Mouse (Mus musculus): Measurements from ENCODE around the gene B3galt1.

Gene B3galt1

DNA sequence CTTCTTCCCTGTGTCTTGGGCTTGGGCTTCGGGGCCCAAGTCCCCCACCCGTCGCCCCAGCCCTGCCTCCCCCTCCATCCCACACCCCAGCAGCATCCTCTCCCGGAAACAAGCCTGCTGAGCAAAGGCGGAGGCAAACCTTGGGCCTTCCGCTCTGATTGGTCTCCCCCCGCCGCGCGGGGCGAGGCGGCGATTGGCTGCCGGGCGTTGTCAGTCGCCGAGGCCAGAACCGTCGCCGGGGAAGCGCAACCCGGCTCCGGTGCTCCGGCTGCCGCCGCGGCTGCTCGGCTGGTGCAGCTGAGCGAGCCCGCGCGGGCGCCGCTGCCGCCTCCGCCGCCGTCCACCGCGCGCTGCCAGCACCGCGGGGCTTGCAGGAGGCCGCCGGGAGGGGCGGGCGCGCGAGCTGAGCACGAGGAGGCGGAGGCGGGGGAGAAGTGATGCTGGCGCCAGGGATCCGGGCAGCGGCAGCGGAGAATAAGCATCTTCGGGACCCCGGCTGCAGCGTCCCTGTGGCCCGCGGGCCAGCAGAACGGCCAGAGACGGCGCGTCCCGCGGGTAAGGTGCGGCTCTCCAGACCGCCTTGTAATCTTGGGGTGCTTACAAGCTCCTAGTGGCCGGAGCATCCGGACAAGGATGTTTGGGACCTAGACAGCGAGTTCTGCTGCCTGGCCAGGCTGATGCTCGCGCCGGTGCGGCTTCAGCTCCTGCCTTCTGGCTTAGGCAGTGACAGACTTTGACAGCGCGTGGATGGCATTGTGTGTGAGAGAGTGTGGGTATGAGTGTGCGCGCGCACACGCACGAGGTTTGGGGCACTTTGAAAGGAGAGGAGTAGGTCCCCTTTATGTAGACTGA lies at the start of gene B3galt1:
Gene B3galt1, plus strand, starts transcription at position 392 of the 852 bp plus-strand sequence.
- DNase-seq (ENCODE audit: extremely low spot score, low spot score), result peak; percentile 87

DNA sequence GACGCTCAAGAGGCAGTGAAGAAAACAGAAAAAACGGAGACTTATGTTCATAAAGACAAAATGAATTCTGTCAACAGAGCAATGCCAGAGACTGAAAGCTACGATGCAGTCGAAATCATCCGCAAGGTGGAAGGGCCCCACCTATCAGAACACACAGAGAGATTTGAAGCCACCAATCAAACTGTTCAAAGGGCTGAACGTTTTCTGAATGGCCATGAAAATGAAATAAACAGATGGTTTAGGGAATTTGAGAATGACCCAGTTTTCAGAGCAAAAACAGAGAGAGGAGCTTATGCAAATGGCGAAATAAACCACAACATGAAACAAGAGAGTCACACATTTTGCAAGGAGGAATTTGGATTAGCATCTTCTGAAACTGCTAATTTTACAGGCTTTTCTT lies 49.3 kb upstream of the B3galt1 start:
- no peak for DNase-seq (ENCODE audit: extremely low spot score, low spot score)

DNA sequence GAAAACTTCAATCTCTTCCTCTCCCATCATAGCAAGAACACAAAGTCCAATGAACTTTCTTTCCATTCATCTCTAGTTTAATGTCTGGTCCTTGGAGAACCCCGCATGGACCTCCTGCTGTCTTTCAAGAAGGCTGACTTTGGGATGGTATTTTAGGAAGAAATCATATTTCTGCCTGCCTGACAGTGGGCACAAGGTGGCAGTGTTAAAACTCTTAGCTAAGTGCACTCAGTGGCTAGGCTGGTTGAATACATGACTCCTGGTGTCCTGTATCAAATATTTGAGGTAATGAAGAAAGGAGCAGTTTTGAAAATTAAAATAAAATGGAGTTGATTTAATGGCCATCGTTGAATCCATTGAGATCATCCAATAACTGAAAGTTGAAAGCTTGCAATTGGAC lies 30.3 kb upstream of the B3galt1 start:
- no peak for DNase-seq (ENCODE audit: extremely low spot score, low spot score)

DNA sequence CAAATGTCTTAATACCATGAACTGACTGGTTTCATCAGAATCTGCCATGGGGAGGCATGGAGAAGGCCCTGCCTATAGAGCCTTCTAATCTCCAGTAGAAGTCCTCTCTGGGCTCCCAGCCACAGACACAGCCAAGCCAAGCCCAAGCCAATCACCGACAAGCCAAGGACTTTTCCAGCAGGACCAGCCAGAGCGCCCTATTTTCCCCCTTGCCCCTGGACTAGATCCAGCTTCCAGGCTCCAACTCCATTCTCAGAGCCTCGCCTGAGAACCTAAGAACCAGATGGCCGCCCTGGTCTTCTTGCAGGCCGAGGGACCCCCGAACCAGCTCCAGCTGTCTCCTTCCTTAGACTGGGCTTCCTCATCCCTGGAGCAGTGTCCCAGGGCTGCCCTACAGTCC lies 26.2 kb upstream of the B3galt1 start:
- DNase-seq (ENCODE audit: extremely low spot score, low spot score), result no peak

DNA sequence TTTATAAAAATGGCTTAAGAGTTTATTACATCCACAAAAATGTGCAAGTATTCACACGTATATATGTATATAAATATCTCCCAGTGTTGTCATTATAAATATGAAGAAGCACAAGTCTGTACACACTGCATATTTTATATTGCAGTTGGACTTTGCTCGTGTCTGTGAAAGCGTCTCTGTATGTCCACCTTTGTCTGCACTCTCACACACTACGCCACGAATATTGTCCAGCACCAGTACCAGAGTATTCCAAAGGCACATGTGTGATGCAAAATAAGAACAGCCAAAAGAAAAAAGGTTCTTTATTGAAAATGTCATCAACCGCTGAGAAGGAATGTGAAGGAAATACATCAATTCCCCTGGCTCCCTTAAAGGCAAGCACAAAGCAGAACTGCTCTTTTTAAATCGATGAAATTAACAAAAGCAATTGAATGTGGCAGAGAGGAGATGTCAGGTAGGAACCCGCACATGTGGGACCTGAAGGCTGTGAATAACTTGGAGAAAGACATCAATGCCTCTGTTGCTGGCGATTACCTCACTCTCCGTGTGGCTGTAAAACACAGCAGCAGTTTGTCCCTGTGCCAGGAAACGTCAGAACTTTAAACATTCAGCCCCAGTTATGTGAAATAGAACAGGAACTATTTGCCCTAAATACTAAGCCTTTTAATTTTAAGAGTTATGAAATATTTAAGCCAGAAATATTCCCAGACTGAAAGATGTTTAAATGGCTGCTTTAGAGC lies 23.5 kb upstream of the B3galt1 start:
- no peak for DNase-seq (ENCODE audit: extremely low spot score, low spot score)

DNA sequence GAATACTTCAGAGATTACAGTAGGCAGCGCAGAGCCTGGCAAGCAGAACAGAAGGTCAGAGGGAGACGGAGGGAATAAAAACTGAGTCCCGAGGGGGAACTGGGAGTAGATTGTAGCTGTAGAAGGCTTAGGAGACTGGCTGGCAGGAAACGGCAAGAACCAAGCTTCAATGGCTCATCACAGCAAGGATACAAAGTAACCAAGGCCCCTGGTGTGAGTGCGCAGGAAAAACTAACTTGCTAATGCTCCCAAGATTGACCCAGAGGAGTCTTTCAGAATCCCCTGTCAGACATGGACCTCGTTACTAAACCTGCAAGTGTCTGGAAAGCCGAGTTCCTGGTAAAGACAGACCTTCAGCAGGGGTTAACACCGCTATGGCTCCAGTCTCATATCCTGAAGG lies 21.2 kb upstream of the B3galt1 start:
- DNase-seq (ENCODE audit: extremely low spot score, low spot score), result no peak

DNA sequence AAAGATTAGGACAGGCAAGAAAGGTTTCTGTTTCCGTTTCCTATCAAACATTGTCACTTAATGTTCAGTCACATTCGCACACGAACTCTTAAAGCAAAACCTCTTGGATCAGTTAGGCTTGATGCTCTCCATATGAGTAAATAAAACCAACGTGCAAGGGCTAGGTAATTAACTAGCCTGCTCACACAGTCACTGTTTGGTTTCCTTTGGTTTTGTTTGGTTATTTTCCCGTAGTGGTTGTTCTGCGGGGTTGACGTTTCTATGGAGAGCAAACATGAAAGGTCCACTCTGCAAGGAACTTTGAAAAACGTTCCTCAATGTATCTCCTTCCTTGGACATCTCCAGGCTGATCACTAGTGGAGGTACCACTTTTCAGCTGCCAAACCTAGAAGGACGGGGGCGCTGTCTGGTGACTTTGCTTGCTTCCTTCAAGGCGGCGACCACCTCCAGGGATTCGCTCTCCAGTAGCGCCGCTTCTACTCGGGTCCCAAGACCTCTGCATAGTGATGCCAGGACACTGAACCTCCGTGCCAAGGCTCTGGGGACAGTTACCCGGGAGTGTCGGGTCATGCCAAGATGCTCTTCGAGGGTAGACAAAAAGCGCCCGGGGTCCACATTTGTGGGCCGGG lies 706 bp upstream of the B3galt1 start:
- DNase-seq (ENCODE audit: extremely low spot score, low spot score), result no peak

DNA sequence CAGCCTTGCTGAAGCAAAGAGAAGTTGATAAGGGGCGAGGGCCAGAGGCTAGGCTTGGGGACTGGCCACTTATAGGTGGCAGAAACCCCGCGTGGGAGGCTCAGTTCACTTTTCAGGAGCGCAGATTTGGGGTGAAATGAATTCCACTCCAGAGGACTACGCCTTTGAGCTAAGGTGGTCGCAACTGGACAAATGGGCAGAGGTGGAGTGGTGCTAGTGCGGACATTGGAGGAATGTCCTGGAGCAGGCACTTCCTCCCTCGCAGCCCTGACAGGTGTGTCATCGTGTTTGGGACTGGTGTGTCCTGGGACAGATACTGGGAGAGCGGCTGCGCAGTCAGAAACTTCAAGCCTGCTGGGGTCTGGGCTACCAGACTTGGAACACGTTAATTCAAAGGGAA lies 895 bp downstream of the B3galt1 start:
- no peak for DNase-seq (ENCODE audit: extremely low spot score, low spot score)

DNA sequence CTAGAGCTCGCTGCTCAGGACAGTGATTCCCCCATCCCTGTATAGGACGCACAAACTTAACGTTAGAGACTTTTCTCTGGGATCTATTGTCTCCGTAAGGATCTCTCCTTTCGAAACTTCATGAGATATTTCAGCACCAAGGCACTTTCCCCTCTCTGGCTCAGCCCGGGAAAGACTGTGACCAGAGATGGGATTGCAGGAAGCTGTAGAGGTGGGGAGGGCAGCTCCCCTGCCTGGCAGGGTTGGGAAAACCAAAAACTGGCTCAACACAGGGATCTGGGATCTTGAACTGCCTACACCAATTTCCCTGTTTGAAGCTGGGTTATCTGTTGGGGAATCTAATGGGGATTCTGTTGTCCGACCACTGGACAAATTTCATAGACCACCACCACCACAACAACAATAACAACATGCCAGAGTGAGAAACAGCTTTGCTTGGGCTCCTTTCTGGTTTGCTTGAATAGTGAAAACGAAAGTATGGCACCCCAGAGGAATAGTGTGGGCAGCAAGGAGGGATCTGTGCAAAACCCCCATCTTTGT lies 1.5 kb downstream of the B3galt1 start:
- DNase-seq (ENCODE audit: extremely low spot score, low spot score), result peak; percentile 25

DNA sequence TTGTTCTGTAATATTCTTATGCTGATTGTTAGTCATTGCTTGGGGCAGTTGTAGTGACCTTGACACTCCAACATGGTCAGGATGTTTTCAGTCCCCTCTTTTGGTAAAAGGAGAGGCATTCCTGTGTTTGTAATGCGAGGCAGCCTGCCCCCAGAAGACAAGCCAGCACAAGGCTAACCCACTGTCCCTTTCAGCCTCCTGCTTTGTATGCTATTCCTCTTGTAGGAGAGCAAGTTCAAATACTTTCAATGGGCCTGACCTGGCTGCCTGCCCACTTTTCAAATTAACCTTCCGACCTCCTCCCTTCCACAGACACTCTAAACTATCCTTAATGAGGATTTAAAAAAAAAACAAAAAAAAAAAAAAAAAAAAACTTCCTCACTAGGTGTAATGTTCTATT lies 11.0 kb downstream of the B3galt1 start:
- no peak for DNase-seq (ENCODE audit: extremely low spot score, low spot score)

DNA sequence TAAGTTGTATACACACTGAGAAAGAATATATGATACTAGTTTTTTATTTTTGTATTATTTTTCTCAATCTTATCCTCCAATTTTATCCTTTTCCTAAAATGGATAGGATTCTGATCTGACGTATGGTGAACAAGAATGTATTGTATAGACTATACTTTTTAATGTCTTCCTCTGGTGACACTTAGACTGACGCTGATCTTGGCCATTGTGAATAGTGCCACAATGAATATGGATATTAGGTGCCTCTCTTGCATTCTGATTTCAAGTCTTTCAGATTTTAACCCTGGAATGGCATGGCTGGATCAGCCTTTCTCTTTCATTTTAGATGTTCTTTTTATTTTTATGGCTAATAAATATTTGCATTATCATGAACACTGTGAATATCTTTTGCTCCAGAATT lies 17.4 kb downstream of the B3galt1 start:
- DNase-seq (ENCODE audit: extremely low spot score, low spot score), result no peak

DNA sequence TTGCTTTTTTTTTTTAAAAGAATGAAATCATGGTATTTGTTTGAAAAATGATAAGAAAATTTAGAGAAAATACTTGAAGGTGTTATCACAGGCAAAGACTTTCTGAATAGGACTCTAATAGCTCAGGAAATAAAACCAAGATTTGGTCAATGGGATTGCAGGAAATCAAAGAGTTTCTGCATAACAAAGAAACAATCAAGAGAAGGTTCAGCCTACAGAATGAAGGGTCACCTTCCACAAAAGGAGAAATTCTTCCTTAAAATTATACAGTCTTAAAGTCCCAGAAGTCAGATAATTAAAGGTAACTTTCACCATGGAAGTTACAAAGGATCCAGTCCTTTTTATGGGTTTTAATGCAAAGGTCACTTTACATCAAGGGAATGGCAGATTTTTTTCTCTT lies 24.7 kb downstream of the B3galt1 start:
- no peak for DNase-seq (ENCODE audit: extremely low spot score, low spot score)

DNA sequence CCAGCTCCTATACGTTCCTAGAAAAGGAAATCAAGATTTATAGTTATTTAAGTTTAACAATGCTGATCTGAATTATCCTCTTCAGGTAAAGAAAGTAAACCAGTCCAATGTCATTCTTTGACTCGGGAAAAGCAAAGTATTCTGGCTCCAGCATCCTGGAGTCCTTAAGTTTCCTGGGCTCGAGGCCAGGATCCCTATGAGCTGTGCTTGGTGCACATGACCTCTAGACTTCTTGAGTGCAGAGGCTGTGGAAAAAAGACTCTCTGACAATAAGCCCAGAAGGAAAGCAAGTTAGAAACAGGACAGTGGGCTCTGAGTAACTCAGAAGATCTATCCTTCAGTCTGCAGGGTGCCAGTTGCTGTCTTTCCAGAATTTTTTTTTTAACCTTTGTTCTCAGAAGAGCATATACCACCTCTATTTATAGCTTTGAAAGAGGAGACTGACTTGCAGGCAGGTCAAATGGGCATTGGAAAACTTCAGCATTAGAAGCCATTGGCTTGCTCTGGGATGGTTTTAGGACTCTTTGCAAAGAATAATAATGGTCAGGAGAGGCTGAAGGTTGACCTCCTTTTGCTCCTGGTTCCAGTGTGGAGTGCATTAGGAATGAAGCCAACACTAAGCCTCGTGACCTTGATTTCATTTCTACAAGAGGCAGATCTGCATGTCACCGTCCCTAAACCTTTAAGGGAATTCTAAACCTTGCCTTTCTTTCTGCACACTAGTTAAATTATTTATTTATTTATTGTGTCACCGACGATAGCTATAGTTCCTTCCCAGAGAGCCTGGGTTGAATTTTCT lies 26.4 kb downstream of the B3galt1 start:
- DNase-seq (ENCODE audit: extremely low spot score, low spot score), result no peak

DNA sequence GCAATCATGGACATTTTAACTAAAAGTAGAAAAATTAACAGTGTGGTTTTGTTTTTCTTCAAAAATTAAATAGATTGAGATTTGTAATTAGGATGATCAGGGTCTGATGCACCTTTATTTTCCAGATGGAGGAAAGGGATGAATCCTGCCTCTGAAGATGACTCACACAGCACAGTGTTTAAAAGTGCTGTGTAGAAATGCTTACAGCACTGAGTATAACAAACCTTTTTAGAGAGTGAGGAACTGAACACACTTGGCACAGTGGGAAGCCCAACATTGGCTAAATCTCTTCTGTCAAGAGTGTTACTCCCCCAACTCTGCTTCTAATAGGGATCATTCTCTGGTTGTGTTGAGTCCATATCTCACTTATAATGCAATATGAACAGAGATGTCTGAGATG lies 57.2 kb downstream of the B3galt1 start:
- no peak for DNase-seq (ENCODE audit: extremely low spot score, low spot score)

DNA sequence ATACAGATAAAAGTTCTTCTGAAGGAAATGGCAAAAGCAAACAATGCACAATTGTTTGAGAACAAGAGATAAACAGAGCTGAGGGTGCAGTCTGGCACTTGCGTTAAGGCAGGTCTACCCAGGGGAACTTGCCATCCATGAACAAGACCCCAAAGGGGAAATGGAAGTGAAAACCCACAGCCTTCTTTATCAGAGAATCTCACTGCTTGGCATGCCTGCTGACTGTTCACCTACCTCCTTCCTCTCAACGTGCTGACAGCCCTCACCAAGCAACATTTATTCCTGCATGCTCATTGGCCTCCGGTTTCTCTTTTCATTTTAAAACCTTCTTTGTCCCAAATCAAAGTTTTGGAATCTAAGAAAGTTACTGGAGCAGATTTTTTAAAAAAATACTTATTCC lies 62.0 kb downstream of the B3galt1 start:
- no peak for DNase-seq (ENCODE audit: extremely low spot score, low spot score)

DNA sequence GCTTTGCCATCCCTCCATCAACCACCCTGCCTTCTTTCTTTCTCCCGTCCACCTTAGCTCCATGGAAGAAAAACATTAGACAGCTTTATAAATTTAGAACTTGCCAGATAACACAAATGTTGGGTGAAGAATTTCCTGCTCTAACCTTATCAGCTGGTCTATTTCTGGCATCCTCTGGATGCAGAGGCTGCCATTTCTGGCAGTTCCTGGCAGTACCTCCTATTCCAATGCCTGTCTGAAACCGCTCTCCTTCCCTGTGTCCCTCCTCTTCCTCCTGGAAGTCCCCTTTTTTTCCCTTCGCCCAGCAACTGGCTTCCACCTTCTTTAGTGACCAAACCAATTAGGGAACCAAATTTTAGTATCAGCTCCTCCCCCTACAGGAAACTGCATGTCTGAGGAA lies 62.6 kb downstream of the B3galt1 start:
- DNase-seq (ENCODE audit: extremely low spot score, low spot score), result no peak

DNA sequence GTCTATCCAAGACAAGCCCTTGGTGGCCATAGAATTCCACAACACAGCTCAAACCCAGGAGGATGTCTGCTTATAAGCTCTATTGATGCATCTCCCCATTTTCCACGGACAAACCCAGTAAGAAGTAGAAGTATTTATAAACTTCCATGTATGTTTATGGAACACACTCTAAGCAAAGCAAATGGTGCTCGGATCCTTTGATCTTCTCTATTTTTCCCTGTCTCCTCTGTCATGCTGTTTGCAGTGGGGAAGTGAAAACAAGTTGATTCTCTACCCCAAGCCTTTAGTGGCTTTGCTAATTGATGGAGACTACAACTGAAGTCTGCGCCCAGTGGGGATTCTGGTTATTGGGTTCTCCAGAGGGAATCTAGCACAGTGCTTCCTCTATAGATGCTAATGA lies 89.2 kb downstream of the B3galt1 start:
- DNase-seq (ENCODE audit: extremely low spot score, low spot score), result no peak

DNA sequence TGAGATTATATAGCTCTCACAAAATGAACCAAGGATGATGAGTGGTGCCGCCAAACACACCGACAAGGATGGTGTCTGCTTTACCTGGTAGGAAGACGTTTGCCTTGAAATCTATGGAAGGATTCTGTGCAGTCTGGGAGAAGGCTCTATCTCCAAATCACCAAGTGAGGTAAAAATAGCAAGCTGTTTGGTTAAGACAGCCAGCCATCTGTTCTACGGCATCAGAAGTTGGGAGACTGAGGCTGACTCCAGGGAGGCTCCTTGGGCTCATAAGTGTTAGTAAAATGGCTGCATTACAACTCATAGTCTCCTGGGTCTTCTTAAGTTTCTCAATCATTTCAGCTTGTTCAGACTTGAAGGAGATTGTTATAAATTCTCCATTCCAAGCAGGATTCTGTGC lies 91.7 kb downstream of the B3galt1 start:
- DNase-seq (ENCODE audit: extremely low spot score, low spot score), result no peak

DNA sequence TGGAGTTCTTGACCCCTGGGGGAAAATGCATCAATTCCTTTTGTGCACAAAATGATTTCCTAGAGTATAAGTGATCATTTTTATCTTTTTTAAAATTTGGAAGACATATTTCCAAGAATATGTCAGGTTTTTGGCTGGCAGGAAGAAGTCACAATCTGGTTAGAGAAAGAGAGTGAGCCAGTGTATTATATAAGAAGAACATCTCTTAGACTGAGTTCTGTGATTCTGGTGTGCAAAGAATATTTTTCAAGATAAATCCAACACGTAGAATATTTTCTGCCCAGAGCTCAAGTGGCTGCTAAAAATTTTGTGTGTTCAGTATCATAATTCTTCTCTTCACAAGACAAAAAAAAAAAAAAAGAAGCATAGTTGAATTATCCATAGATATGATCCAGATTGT lies 92.4 kb downstream of the B3galt1 start:
- no peak for DNase-seq (ENCODE audit: extremely low spot score, low spot score)

DNA sequence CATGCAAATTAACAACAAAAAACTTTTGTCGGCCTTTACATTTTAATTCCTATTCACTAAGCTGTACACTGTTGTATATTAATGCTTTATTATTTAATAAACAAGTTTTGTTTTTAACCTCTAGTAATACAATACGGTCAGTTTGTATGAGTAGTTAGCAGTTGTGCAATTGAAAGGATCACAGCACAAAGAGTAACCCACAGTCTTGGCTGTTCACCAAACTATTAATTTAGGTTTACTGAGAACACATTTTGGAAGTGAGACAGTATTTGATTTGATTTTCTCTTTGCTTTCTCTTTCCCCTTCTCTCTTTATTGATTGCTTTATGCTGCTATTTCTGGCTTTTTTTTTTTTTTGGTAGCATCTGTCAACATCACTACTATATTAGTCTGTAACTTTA lies 106.0 kb downstream of the B3galt1 start:
- DNase-seq (ENCODE audit: extremely low spot score, low spot score), result no peak

DNA sequence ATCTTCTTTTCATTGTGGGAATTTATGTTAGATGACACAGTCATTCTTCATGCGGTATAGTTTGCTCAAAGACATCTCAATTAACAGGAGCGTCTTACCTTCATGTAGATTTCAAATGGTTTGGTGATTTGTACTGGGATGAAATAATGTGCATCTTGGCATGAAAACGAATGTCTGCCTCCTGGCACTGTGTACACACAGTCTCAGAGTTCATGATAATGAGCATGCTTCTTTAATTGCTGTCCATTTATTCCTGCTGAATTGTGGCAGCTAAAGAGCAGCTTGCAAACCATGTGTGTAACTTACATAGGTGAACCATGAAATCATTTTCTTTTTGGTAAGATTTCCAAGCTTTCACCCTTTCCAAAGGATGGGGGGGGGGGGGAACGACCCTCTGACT lies 112.0 kb downstream of the B3galt1 start:
- no peak for DNase-seq (ENCODE audit: extremely low spot score, low spot score)
